In genomic region chr10:77308978-77309377, GRCm38 (mm10) we compare ENCODE assay signal across 17 mouse cellular contexts.
"Had no signal": no experiment of that assay in that cellular context is flagged by ENCODE, and none has a peak within 500 bp of the region (broad histone marks: within the 10 kb centered on the region; RNA-seq: fewer than 3 reads in every experiment).

No protein-coding gene starts in this region.

- H3K36me3 ChIP-seq: liver, embryonic 15.5 days; midbrain, embryonic 12.5 days; stomach, embryonic 15.5 days had no signal

- H3K27ac ChIP-seq: liver, embryonic 15.5 days; lung, embryonic 15.5 days; macrophage; midbrain, embryonic 12.5 days; neural tube, embryonic 12.5 days; stomach, embryonic 15.5 days; stomach, postnatal 0 days had no signal

- ATAC-seq: liver, postnatal 0 days; midbrain, embryonic 16.5 days had no signal

- H3K9ac ChIP-seq: liver, embryonic 15.5 days; liver, postnatal 0 days; lung, embryonic 15.5 days; midbrain, embryonic 12.5 days; neural tube, embryonic 12.5 days; stomach, embryonic 15.5 days had no signal

- H3K4me1 ChIP-seq: liver, embryonic 15.5 days; lung, embryonic 15.5 days; neural tube, embryonic 12.5 days; stomach, embryonic 15.5 days had no signal

- H3K4me2 ChIP-seq: liver, embryonic 15.5 days; lung, embryonic 15.5 days; midbrain, embryonic 12.5 days; neural tube, embryonic 12.5 days; stomach, embryonic 15.5 days had no signal

- H3K9me3 ChIP-seq: liver, embryonic 15.5 days; lung, embryonic 15.5 days; megakaryocyte, embryonic 14.5 days; midbrain, embryonic 12.5 days; neural tube, embryonic 12.5 days; stomach, embryonic 15.5 days had no signal

- H3K4me3 ChIP-seq: liver, embryonic 15.5 days; lung, embryonic 15.5 days; megakaryocyte, embryonic 14.5 days; midbrain, embryonic 12.5 days; neural tube, embryonic 12.5 days; stomach, embryonic 15.5 days had no signal

- H3K27me3 ChIP-seq: liver, embryonic 15.5 days; lung, embryonic 15.5 days; midbrain, embryonic 12.5 days; neural tube, embryonic 12.5 days; stomach, embryonic 15.5 days had no signal

- DNase-seq: liver, postnatal 0 days; lung, postnatal 10 days; lung, postnatal 36 days; midbrain, embryonic 14.5 days; right cerebral cortex, postnatal 14 days; thymus, adult 2 months; thymus, postnatal 25 days; thymus, postnatal 4 days had no signal
